Mouse (Mus musculus) Muller cell, postnatal 12 days (primary cell): Measurements from ENCODE around the gene Ispd.

ENCODE experiments used
- DNase-seq: peaks from one replicate; pipeline ENCODE4 v3.0.0-alpha.2; 2015; ENCODE audit errors: inconsistent ontology term

Ispd gene

DNA sequence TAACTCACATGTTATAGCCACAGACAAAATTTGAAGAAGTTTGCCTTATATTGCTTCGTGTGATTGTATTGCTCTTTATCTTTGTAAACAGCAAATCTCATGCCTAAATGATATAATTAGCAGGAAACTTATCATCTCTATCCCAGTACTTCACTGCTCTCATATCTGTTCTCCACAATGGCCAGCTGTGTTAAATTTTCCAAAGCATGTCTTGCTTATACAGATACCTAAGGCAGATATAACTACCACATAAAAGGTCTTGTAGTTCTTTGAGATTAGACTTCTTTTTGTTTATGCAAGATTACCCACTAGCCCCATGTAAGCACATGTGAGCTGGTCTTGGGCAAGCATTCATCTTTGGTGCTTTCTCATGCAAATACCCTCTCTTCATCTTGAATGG, 327.6 kb downstream of the Ispd start:
- no peak for DNase-seq

DNA sequence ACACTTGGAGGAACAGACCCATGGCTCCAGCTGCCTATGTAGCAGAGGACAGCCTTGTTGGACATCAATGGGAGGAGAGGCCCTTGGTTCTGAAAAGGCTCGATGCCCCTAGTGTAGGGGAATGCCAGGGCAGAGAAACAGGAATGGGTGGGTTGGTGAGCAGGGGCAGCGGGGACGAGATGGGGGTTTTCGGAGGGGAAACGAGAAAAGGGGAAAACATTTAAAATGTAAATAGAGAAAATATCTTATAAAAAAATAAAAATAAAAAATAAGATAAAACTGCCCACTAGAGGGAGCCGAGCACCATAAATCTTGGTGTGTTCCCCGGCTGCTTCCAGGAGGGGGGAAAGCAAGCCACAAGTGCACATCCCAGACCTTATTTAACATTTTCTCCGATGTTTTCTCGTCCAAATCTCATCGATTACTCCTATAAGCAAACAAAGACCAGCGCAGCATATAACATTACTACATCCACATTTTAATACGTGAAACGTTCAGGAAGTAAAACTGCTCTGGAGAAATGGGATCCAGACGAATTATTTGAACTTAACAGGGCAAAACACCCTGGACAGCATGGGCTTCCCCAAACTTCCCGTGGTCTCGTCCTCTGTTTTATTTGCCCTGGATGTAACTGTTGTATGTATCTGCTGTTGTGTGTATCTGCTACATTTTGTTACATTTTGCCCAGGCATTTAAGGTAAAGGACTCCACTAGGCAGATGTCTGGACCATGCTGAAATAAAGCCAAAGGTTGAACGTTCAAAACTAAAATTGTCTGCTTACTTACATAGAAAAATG, 332.8 kb downstream of the Ispd start:
- peak; percentile 25 for DNase-seq

DNA sequence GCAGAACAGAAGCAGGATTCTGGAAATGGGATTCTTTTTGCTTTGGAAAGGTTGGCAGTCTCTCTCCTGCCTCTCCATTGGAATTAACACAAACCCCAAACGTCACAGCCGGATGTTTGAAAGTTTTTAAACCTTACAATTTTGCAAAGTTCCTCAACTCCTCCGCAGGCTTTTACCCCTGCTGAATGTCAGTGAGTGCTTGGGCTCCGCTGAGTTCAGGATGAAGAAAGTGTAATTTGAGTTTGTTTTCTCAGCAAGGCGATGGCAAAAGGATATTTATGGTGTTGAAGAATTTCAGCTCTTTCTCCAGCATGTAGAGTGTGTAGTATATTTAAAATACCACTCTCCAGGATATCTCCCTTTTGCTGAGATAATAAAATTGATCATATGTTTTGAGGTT, 336.3 kb downstream of the Ispd start:
- no peak for DNase-seq

DNA sequence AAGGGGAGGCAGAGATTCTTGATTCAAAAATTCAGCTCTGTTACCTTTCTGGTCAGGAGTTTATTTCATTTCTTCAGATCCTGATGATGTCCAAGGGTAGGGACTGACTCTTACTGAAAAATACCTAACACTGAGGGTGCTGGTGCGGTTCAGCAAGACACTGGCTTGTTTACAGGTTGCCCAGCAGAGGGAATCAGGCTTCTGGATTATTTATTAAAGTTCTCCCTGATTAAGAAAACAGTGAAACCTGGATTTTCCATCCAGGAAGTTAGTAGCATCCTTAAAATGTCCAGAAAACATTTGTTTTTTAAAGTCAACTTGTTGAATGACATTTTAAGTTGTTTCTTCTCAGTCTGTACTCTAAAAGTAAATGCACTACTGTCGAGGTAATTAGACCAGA, 337.2 kb downstream of the Ispd start:
- no peak for DNase-seq

DNA sequence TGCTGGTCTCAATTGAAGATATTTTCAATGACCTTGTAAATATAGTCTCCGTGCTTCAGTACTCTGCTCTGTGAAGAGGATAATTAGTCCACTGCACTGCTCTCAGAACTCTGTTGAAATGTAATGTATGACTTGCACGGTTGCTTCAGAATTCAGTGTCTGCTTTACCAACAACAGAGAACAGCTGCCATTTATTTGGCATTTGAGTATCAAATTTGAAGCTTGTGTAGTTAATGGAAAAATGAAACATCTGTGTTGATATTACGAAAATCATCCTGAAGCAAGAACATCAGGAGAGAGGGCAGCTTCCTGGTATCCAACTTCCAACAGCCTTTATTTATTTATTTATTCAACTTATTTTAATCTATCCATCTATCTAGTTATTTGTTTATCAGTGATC, 337.8 kb downstream of the Ispd start:
- no peak for DNase-seq

DNA sequence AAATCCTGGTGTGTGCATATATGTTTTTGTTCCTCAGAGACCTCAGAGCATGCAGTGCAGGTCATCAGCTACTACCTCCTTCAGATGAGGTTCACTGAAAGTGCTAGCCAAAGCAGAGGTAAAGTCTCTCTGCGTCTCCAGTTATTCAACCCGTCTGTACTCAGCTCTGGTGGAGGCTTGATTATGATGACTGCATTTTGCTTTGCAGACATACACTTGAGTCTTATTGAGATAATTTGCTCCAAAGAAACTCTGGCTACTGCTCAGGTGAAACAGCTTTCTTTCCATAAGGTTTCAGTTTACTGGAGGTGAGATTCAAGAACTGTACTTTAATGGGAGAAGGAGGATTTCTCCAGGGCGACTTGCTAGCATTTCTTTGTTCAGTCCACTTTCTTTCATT, 339.5 kb downstream of the Ispd start:
- DNase-seq: no peak

DNA sequence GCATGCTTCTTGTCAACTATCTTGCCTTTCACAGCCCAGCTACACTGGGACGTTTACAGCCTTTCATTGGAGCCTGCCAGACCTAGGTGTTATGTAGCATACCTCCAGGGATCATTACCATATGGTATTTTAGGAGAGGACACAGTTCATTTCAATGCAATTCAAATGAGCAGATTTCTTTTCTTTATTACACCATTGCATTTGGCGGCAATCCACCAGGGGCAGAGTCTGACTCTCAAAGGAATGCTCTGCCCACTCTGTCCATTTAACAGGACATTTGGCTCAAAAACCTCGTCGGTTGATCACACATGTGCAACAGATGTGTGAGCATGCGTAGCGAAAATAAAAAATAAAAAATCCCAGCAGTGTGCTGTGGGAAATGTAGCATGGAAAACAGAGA, 340.0 kb downstream of the Ispd start:
- no peak for DNase-seq

DNA sequence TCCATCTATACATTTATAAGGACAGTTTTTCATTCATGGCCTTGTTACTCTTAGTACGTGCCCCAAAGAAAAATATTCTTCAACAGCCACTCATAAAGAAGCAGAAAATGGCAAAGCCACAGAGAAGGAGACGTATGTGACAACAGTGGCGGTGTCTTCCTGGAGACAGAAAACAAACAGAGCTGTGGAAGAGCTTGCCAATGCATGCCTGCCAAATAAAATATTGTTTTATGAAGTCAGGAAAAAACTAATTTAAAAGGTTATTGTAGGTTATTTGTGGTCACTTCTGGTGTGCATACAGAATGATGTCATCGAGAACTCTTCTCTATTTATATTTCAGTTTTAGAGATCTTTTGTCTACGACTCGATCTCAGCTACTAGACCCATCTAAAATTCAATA, 341.5 kb downstream of the Ispd start:
- DNase-seq: peak; percentile 25

DNA sequence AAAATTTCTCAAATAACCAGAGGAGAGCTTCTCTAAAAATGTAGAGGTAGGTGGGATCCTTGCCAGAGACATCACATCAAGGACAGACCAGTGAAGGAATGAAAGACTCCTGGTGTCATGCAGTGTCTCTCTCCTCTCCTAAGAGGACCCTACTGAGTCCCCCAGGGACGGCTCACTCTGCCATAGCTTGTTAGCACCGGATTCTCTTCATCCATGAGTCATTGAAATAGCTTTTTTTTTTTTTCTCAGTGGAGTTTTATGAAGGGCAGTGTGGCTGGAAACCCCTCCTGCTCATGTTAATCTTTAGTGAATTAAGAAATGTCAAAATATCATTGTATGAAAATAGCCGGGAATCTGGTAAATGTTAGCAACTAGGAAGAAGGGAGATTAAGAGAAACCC, 342.1 kb downstream of the Ispd start:
- no peak for DNase-seq

DNA sequence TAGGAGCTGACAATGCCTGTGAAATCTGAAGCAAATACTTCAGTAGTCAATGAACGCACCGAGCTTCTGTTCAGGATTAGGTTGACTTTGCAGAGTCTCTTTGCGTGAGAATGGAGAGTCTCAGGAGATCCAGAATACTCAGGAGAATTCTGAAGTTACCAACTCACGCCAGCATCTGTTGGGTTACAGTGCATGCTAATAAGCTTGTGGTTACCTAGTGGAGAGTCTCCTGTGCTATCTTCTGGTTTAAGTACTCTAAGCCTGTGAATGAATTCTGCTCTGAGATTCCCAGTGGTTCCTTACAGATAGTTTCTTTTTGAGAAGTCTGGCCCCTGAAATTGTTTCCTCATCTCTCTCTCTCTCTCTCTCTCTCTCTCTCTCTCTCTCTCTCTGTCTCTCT, 343.0 kb downstream of the Ispd start:
- no peak for DNase-seq

DNA sequence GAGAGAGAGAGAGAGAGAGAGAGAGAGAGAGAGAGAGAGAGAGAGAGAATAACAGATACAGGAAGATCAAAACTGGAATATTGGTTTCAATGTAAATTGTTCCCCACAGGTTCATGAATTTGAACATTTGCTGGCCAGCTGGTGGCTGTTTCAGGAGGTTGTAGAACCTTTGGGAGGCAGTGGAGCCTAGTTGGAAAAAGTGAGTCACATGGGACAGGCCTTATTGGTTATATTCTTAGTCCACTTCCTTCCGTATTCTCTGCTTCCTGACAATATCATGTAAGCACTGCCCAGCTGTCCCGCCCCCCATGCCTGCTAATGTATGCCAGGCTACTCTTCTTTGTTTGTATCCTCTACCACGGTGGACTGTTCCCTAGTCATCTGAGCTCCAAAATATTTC, 344.0 kb downstream of the Ispd start:
- DNase-seq: no peak

DNA sequence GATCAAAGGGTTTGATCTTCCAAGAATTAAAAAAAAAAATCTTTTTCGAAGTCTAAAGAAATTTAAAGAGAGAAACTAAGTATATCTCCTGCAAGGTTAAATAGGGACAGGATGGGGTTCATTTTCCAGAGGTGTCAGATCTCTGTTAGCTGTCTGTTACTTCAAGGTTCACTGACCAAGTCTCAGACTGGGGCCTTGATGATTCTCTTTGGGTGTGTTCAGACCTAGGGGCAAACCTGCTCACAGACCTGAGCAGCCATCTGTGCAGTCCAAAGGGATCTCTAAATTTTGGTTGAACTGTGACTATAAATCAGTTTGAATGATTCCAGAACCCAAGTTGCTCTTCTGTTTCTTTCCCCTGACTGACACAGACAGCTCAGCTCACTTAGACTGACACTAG, 344.8 kb downstream of the Ispd start:
- no peak for DNase-seq

DNA sequence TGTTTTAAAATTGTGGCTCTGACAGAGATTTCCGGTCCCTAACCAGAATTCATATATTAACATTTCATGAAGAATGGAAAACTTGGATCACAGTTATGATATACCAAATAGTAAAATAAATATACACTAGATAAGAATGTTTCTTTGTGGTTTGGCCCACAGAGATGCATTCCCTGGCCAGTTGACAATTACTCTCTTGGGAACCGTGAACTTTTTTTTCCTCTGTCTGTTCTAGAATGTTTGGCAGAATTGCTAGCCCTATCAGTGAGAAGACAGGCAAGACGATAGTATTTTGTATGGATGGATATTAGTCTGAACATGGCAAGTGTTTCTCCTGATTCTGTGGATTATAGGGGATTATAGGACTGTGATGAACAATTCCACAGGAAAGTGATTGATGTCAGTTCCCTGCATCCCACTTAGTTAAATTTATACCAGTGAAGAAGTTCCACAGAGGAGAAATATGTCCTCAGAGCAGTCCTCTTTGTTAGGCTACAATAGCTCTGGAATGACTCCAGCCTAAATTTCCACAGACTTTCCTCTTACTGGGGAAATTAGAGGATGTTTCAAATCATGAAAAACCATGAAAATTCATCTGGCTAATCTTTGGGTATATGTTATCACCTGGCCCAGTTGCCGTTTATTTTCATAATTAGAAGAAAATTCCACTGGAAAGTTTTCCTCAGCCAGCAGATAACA, 352.6 kb downstream of the Ispd start:
- peak; percentile 68 for DNase-seq
